Mouse (Mus musculus) hindbrain, embryonic 11.5 days (tissue): ENCODE data around the gene Bsg. TPM values are rescaled to one million over a fixed set of nuclear protein-coding genes. Genes with fewer than 3 reads are reported as not detected.
"Not testable (repeated sequence)": the region's sequence is repeated elsewhere in the genome, so short reads cannot be mapped to it uniquely, and the experiment has no call there.

Source experiments
- ATAC-seq: fragments of 200-750 bp; cut with Nextera tagmentation; 2 replicates; pipeline ENCODE4 v1.8.0; 2017; ENCODE audit warnings: mild to moderate bottlenecking, moderate TSS enrichment, moderate library complexity; ENCODE audit not compliant: low FRiP score
- DNase-seq: peaks from one replicate; pipeline ENCODE4 v3.0.0-alpha.2; 2015; ENCODE audit warnings: low spot score
- H3K27ac ChIP-seq: fragments of 300-500 bp; sonication (generic); 2 replicates; pipeline ENCODE4 v1.5.1; 2014; ENCODE audit warnings: mild to moderate bottlenecking, low read depth, low read length
- H3K27me3 ChIP-seq: fragments of 300-500 bp; sonication (generic); 2 replicates; pipeline ENCODE4 v1.6.1; 2014; ENCODE audit warnings: mild to moderate bottlenecking, low read length, moderate library complexity, mixed read lengths; ENCODE audit not compliant: control insufficient read depth, insufficient read depth
- H3K36me3 ChIP-seq: fragments of 300-500 bp; sonication (generic); 2 replicates; pipeline ENCODE4 v1.6.1; 2014; ENCODE audit warnings: mild to moderate bottlenecking, low read length, moderate library complexity, mixed read lengths; ENCODE audit not compliant: control insufficient read depth, insufficient read depth
- H3K4me1 ChIP-seq: fragments of 300-500 bp; sonication (generic); replicated peaks from 2 replicates; pipeline ENCODE4 v1.6.1; 2014; ENCODE audit warnings: low read length, mixed read lengths; ENCODE audit not compliant: control insufficient read depth, insufficient read depth
- H3K4me2 ChIP-seq: fragments of 300-500 bp; sonication (generic); replicated peaks from 2 replicates; pipeline ENCODE4 v1.6.1; 2014; ENCODE audit warnings: mild to moderate bottlenecking, low read depth, low read length
- H3K4me3 ChIP-seq: fragments of 300-500 bp; sonication (generic); 2 replicates; pipeline ENCODE4 v1.5.1; 2014; ENCODE audit warnings: low read depth, low read length
- H3K9ac ChIP-seq: fragments of 300-500 bp; sonication (generic); 2 replicates; pipeline ENCODE4 v1.6.1; 2014; ENCODE audit warnings: low read depth, low read length
- H3K9me3 ChIP-seq: fragments of 300-500 bp; sonication (generic); 2 replicates; pipeline ENCODE4 v1.6.1; 2016; ENCODE audit warnings: low read length; ENCODE audit not compliant: control insufficient read depth
- WGBS: fragments of 180-500 bp; shearing (Covaris S2); extraction: QIAGEN DNeasy Blood & Tissue Kit; methylation state at CpG from one replicate; pipeline ENCODE4 v1.1.7; 2014; 5-methylcytosine and 5-hydroxymethylcytosine counted together
- polyA plus RNA-seq: library from polyadenylated mRNA; unstranded; fragments of >200 nt; fragmentation: Nextera tagmentation; extraction: Ambion mirVana; gene quantifications from 2 replicates; pipeline ENCODE4 v1.2.1, GENCODE M21; 2014

Gene Bsg
- polyA plus RNA-seq, 1 experiment from 2014 or later: 595 TPM

- Histone ChIP-seq H3K27ac (no peak overlapping the region), H3K9me3 (no peaks in the 10 kb centered on the region), H3K4me3 (no peak overlapping the region), H3K4me2 (no peak overlapping the region), H3K27me3 (no peaks in the 10 kb centered on the region), H3K9ac (no peak overlapping the region), H3K4me1 (no peaks in the 10 kb centered on the region), H3K36me3 (no peaks in the 10 kb centered on the region)
- WGBS: 64% methylated on average over 9 of the region's 9 CpGs
- DNase-seq: no peak
- ATAC-seq: no peak
These were observed 8.1 kb upstream of the Bsg start for GRCm38 (mm10) chr10:79696129-79696651.

DNA sequence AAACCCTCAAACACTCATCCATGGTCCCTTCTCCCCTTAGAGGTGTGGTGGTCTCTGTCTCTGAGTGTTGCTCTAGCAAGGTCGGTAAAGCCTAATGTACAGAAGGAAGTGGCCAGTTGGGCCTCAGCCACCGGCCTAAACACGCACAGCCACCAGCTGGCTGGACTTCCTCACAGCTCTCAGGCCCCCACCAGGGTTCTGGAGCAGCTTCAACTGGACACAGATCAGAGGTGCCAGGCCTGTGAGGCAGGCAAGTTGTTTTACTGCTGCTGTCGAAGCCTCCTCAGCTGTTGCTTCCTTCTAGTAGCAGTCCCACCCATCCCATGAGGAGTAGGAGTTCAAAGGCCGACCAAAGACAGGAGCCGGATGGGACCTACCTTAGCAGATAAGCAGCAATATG lies 6.4 kb upstream of the Bsg start:
- ATAC-seq (no peak), DNase-seq (no peak)
- H3K4me1 ChIP-seq: no peaks in the 10 kb centered on the region
- no peak overlapping the region for H3K27ac ChIP-seq
- no peaks in the 10 kb centered on the region for H3K36me3 ChIP-seq
- H3K4me2 ChIP-seq: no peak overlapping the region
- H3K9me3 ChIP-seq: no peaks in the 10 kb centered on the region
- H3K27me3 ChIP-seq: no peaks in the 10 kb centered on the region
- no peak overlapping the region for H3K4me3 ChIP-seq
- WGBS: 81% methylated on average over 6 of the region's 6 CpGs
- H3K9ac ChIP-seq: no peak overlapping the region

DNA sequence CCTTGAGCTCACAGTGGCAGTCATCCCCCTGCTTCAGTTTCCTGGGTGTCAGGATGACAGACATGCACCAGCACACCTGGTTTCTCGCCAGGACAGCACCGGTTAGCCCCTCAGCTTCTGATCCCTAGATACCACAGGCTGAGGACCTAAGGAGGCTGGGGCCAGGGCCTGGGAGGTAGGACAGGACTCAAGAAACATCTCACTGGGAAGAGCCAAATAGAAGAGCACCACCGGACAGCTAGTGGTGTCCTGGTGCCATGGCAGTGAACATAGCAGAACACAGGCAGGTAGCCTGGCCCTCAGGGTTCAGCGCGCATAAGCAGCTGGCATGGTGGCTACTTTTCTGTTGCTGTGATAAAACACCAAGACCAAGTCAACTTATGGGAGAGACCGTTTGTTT lies 5.8 kb upstream of the Bsg start:
- Histone ChIP-seq H3K4me1 (no peaks in the 10 kb centered on the region), H3K9ac (no peak overlapping the region), H3K4me2 (no peak overlapping the region), H3K27ac (no peak overlapping the region), H3K9me3 (no peaks in the 10 kb centered on the region), H3K27me3 (no peaks in the 10 kb centered on the region), H3K4me3 (no peak overlapping the region), H3K36me3 (no peaks in the 10 kb centered on the region)
- no peak for DNase-seq
- ATAC-seq: no peak
- WGBS: 96% methylated on average over 6 of the region's 6 CpGs

- no peak overlapping the region for H3K9ac ChIP-seq
- no peak overlapping the region for H3K27ac ChIP-seq
- peaks cover 5% of the 10 kb centered on the region; the same call in 1 of the 2 replicates for H3K4me1 ChIP-seq
- 47% methylated on average over 7 of the region's 7 CpGs for WGBS
- H3K4me2 ChIP-seq: no peak overlapping the region
- H3K4me3 ChIP-seq: no peak overlapping the region
- no peaks in the 10 kb centered on the region for H3K9me3 ChIP-seq
- ATAC-seq: no peak
- H3K27me3 ChIP-seq: no peaks in the 10 kb centered on the region
- no peaks in the 10 kb centered on the region for H3K36me3 ChIP-seq
- no peak for DNase-seq
These were observed 3.6 kb upstream of the Bsg start for GRCm38 (mm10) chr10:79700676-79701075.

- Histone ChIP-seq H3K9me3 (no peaks in the 10 kb centered on the region), H3K27me3 (no peaks in the 10 kb centered on the region), H3K36me3 (no peaks in the 10 kb centered on the region), H3K4me1 (peaks cover 5% of the 10 kb centered on the region), H3K4me2 (no peak overlapping the region), H3K9ac (no peak overlapping the region), H3K4me3 (no peak overlapping the region), H3K27ac (no peak overlapping the region)
- no peak for DNase-seq
- ATAC-seq: no peak
- 59% methylated on average over 10 of the region's 10 CpGs for WGBS
These were observed 2.7 kb upstream of the Bsg start for GRCm38 (mm10) chr10:79701443-79702129.

DNA sequence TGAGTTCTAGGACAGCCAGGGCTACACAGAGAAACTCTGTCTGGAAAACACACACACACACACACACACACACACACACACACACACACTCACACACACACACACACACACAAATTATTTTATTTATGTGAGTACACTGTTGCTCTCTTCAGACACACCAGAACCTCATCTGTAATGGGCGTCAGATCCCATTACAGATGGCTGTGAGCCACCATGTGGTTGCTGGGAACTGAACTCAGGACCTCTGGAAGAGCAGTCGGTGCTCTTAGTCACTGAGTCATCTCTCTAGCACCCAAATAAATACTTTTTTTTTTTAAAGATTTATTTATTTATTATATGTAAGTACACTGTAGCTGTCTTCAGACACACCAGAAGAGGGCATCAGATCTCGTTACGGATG lies 1.3 kb upstream of the Bsg start:
- not testable (repeated sequence) for H3K36me3 ChIP-seq, ATAC-seq, H3K4me1 ChIP-seq, H3K9me3 ChIP-seq, H3K4me2 ChIP-seq, DNase-seq, H3K27me3 ChIP-seq, H3K27ac ChIP-seq, H3K4me3 ChIP-seq, H3K9ac ChIP-seq
- 91% methylated on average over 2 of the region's 4 CpGs for WGBS

GRCm38 (mm10) chr10:79703541-79703940 lies 750 bp upstream of the Bsg start:
- Histone ChIP-seq H3K4me3 (peak overlapping the region; percentile 67), H3K27me3 (no peaks in the 10 kb centered on the region), H3K4me1 (peaks cover 5% of the 10 kb centered on the region), H3K27ac (0 out of 2 replicates have a peak overlapping the region, but pooled peaks have one; percentile 27), H3K9me3 (no peaks in the 10 kb centered on the region), H3K9ac (no peak overlapping the region; the same call in 1 of the 2 replicates), H3K4me2 (peak overlapping the region; percentile 25; the same call in 1 of the 2 replicates), H3K36me3 (no peaks in the 10 kb centered on the region)
- ATAC-seq: peak; percentile 15
- WGBS: 77% methylated on average over 10 of the region's 10 CpGs
- DNase-seq: no peak

GRCm38 (mm10) chr10:79704970-79705360 lies 674 bp downstream of the Bsg start:
- Histone ChIP-seq H3K4me1 (peaks cover 5% of the 10 kb centered on the region), H3K4me2 (peak overlapping the region; percentile 88)
- 0 out of 2 replicates have a peak, but pooled peaks have one; percentile 0 for ATAC-seq

GRCm38 (mm10) chr10:79705951-79706350 lies 1.7 kb downstream of the Bsg start:
- ATAC-seq (no peak), DNase-seq (no peak)
- Histone ChIP-seq H3K9me3 (no peaks in the 10 kb centered on the region), H3K4me1 (peaks cover 5% of the 10 kb centered on the region), H3K4me2 (peak overlapping the region; percentile 88), H3K27me3 (no peaks in the 10 kb centered on the region), H3K9ac (no peak overlapping the region), H3K27ac (no peak overlapping the region), H3K36me3 (peaks cover 10% of the 10 kb centered on the region), H3K4me3 (peak overlapping the region; percentile 8)
- 77% methylated on average over 5 of the region's 5 CpGs for whole genome bisulfite sequencing

More at GRCm38 (mm10) chr10:79704970-79705360, 674 bp downstream of the Bsg start:
- 0 out of 2 replicates have a peak overlapping the region, but pooled peaks have one; percentile 1 for H3K27ac ChIP-seq
- WGBS: 8% methylated on average over 10 of the region's 10 CpGs
- peak overlapping the region; percentile 85 for H3K9ac ChIP-seq
- no peaks in the 10 kb centered on the region for H3K9me3 ChIP-seq
- no peaks in the 10 kb centered on the region for H3K27me3 ChIP-seq
- peak; percentile 19 for DNase-seq
- peaks cover 4% of the 10 kb centered on the region for H3K36me3 ChIP-seq
- H3K4me3 ChIP-seq: peak overlapping the region; percentile 67
